Mouse (Mus musculus): ENCODE data around the gene Rpl4.
"Not testable (repeated sequence)": the region's sequence is repeated elsewhere in the genome, so short reads cannot be mapped to it uniquely, and the experiment has no call there.

The Rpl4 gene

DNA sequence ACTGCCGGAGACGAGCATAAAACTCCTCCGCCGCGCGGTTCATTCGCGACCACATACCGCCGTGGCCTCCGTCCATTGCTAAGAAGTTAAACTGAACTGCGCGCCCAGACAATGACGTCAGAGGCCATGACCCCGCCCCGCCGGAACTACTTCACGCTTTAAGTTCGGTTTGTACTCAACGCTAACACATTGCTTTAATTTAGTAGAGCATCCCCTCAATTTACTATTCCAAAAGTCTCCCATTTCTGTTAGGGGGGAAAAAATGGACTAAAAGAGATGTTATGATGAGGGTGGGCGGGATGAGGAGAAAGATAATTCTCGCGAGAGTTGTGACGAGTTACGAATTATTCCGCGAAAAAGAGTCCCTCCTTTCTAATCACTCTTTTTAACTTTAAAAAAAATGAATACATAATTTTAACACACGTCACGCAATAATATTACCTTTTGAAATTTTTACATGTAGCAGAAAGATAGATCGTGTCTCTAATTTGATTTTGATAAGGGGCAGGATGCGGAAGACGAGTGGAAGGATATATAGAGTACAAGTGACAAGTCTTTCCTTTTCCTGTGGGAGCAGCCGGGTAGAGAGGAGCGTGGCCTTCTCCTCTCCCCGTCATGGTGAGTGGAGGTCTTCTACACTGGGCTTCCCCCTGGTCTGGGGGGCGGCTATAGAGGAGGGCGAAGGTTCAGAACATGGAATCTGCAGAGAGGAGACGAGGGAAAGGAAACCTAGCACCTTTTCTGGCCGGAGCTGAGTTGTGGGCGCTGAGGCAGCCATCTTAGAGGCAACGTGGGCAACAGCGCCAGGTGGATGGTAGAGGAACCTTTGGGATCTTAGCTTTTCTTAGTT lies at the start of gene Rpl4, which contains the start of gene Zwilch:
Gene Rpl4 (plus strand): TSS at position 560 of the 850 bp plus-strand sequence.
Gene Zwilch (minus strand): TSS at position 289 of the 850 bp plus-strand sequence.
- DNase-seq (ENCODE audit: low spot score), result peak; percentile 82

DNA sequence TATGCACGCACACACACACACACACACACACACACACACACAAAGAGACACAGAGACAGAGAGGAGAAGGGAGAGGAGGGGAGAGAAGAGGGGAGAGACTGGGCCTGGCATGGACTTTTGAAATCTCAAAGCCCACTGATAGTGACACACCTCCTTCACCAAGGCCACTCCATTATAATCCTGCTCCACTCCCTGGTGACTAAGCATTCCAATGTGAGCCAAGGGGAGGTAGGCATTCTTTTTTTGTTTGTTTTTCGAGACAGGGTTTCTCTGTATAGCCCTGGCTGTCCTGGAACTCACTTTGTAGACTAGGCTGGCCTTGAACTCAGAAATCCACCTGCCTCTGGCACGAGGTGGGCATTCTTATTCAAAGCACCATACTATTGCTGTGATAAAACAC lies 48.3 kb upstream of the Rpl4 start:
- DNase-seq (ENCODE audit: low spot score), result not testable (repeated sequence)

DNA sequence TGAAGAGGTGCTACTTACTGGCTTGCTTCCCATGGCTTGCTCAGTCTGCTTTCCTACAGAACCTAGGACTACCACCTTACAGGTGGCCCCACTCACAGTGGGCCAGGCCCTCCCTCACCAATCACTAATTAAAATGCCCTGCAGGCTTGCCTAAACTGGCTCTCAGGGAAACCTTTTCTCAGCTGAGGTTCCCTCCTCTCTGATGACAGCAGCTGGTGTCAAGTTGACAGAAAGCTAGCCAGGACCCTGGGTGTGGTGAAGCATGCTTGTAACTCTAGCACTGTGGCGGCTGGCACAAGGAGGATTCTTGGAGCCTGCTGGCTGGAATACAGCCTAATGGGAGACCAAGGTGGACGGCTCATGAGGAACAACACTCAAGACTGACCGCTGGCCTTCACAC lies 47.9 kb upstream of the Rpl4 start:
- no peak for DNase-seq (ENCODE audit: low spot score)

DNA sequence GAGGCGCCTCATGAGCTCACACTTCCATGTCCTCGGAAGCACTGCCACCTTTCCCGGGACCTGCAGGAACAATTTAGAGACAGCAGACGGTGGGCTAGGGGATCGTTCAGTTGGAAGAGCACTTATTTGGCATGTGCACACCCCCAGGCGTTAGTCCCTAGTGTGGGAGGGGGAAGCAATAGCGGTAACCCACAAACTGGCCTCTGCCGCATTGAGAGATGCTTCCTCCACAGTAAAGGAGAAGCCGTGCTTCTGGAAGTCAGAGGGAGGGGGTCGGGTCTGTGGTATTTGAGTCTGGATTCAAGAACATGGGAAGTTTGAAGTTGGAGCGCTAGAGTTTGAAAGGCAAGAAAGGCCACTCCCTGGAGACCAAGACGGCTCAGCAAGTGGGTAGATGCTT lies 47.1 kb upstream of the Rpl4 start:
- no peak for DNase-seq (ENCODE audit: low spot score)

DNA sequence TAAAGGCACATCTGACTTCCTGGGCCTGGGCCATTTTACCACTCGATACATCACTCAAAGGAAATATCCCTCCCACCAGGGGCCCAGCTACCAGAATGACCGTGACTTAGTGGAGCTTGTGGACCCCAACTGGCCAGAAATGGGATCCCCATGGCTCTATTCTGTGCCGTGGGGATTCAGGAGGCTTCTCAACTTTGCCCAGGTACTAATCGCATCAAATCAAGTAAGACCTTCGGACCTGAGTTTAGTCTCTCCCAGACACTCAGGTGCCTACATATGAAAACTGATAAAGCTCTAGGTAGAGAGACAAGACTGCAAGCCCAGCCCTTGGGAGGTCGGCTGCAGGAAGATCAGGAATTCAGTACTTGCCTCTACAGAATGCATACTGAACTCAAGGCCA lies 41.6 kb upstream of the Rpl4 start:
- DNase-seq (ENCODE audit: low spot score), result no peak

DNA sequence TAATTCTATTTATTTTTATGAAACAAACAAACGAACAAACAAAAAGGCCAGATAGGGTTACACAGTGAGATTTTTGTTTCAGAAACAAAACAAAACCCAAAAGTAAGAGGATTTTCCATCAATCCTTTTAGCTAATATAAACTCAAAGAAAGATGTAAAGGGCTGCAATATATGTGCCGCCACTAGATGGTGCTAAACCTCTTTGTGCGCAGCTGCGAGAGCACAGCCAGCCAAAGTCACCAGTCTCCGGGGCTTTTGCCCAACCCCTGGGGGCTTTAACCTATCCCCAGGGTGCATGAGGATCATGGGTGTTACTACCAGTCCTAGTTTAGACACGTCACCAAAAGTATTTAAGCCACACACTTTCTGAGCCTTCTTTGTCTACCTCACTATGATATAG lies 34.3 kb upstream of the Rpl4 start:
- DNase-seq (ENCODE audit: low spot score), result peak; percentile 27

DNA sequence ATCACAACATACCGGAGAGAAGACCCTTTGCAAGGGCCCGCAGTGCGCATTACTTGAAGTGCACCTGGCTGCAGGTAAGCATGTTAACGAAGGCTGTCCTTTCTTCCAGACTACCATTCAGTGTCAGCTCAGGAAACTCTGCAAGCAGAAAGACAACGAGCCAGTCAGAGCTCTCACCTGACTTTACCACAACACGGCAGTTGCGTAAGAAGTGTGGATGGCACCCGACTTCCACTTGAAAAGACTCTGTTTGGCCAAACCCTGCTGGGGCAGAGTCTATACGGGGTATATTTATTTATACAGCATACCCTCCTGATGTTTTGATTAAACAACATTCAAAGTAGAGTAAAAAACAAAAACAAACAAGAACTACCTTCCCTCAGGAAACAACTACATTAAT lies 33.3 kb upstream of the Rpl4 start:
- DNase-seq (ENCODE audit: low spot score), result no peak

DNA sequence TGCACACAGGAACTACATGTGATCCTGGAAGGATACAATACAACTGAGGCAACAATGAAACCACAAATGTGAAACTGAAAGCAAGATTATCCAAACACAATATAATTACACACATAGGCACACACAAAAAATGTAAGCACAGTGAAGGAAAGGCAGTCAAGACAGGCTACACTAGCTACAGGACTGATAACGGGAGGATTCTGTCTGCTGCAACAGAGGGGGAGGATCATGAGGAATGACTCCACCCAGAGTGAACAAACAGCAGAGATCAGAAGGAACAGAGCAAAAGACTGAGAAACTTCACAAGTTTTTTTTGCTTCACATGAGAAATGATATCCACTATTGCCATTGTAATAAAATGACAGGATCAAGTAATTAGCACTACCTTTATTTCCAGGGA lies 16.5 kb upstream of the Rpl4 start:
- DNase-seq (ENCODE audit: low spot score), result no peak

DNA sequence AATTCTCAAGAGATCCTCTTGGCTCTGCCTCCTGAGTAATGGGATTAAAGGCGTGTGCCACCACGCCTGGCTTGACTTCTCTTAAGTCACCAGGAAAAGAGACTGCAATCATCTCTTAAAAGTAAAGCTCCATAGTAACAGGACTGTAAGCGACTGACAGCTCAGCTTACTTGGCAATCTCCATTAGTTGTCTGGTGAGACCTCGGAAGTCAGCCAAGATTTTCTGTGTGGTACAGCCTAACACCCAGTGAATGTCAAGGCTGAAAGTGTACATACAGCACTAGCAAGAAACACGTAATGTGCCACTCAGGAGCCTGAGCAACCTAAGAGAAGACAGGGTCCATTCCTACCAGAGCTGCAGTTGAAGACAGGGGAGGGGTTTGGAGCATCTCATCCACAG lies 12.7 kb upstream of the Rpl4 start:
- no peak for DNase-seq (ENCODE audit: low spot score)

DNA sequence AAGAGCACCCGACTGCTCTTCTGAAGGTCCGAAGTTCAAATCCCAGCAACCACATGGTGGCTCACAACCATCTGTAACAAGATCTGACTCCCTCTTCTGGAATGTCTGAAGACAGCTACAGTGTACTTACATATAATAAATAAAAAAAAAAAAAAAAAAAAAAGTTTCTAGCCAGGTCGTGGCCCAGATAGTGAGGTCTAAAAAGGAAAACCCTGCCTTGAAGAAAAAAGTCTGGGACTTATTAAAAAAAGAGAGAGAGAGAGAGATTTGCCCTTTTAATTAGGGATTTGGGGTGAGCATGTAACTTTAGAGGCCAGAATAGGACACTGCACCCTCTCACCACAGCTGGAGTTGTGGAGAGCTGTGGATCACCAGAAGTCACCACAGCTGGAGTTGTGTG lies 3.2 kb upstream of the Rpl4 start:
- not testable (repeated sequence) for DNase-seq (ENCODE audit: low spot score)

DNA sequence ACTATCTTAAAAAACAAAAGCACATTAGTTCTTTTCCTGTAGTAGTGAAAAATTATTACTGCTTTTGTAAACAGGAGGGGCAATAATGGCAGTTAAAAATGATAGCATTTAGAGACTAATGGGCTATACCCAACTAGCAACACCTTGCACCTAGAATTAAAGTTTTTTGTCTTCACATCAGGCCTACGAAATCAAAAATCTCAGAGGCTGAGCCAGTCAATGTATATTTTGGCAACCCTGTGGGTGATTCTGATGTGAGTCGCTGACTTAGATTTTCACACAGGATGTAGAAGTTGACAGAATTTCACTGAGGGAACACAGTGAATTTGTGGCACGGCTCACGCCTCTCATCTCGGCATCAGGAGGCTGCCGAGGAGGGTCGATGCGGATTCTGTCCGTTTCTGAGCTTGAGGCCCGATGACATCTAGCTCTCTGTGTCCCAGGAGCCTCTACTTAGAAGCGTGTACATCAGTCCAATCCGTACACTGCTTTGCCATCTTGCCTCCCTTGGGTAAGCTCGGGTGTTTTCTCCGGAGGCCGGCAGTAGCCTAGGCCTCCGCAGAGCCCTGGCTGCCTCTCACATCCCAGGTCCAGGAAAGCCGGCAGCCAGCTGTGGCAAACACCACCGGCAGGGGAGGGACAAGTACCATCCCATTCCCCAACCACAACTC lies 895 bp upstream of the Rpl4 start:
- DNase-seq (ENCODE audit: low spot score), result no peak

DNA sequence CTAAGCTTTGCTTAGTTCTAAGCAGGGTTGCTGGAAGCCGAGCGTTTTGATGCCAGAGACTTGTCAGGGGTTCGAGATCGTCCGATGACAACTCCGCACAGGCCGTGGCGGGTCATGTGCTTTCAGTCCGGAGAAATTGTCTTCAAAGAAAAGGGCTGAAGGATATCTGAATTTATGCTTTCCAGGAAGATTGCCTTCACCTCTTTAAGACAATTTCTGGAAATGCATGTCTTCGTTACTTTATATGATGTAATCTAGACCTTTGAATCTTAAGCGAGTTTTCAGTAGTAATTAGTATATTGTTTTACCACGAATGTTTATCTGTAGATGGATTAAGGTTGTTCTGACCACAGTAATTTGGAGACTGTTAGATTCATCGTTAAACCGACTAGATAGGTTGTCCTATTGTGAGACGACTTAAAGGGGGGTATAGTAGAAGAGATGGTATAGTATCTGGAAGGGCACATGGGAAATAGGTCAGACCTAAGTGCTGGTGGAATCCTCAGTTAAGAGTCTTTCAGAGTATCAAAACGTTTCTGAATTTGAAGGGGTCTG lies 568 bp downstream of the Rpl4 start:
- no peak for DNase-seq (ENCODE audit: low spot score)

DNA sequence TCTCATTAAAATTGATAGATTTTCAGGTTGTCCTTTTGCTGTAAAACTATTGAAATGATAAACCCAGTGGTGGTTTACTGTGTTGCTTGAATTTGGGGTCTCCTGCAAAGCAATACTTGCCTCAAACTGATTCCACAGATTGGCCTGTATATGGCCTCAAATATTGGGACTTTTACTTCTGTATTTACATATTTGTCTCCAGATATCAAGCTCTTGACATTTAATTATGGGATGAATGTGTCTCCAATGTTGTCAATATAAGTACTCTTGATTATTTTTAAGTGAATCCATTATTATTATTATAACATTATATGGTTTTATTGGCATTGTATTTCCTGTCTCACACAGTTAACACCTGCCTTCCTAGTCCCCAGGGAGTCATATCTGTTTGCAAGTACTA lies 1.2 kb downstream of the Rpl4 start:
- DNase-seq (ENCODE audit: low spot score), result no peak

DNA sequence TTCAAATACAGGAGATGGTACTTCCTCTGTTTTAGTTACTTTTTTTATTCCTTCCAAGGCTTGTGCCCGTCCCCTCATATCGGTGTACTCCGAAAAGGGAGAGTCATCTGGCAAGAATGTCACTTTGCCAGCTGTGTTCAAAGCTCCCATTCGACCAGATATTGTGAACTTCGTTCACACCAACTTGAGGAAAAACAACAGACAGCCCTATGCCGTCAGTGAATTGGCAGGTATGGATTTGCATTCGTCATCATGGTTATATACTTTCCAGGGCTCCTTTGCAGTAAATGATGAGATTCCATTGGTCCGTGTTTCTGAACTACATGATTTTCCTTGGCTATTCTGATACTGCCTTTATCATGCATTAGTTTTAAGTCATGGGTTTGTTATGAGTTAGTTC lies 1.6 kb downstream of the Rpl4 start:
- DNase-seq (ENCODE audit: low spot score), result no peak

DNA sequence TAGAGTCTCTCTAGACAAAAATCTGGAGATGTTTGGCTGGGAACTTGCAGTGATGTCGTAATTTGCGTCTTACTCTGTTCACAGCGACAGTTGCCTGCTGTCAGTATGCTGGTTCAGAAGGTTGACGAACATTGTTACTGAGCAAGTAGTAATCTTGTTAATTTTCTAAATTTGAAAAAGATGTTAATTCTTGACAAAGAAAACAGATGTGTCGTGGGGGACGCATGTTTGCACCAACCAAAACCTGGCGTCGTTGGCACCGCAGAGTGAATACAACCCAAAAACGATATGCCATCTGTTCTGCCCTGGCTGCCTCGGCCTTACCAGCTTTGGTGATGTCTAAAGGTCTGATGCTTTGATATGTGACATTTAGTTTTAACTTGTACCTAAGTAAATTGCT lies 2.2 kb downstream of the Rpl4 start:
- no peak for DNase-seq (ENCODE audit: low spot score)

DNA sequence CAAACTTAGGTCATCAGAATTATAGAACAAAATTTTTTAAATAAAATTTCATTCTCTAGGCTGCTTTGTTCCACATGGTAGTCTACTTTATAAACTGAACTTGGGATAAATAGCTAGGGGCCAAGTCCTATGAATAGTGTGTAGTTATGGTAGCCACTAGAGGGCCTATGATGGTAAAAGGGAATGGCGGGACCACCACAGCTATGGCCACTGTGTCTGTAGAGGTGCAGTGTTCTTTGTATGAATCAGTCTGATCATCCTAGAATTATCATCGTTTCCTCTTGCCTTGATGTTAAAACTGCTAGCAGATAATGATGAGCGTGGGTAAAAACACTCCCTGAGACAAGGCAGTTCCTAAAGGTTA lies 5.4 kb downstream of the Rpl4 start:
- DNase-seq (ENCODE audit: low spot score), result no peak

DNA sequence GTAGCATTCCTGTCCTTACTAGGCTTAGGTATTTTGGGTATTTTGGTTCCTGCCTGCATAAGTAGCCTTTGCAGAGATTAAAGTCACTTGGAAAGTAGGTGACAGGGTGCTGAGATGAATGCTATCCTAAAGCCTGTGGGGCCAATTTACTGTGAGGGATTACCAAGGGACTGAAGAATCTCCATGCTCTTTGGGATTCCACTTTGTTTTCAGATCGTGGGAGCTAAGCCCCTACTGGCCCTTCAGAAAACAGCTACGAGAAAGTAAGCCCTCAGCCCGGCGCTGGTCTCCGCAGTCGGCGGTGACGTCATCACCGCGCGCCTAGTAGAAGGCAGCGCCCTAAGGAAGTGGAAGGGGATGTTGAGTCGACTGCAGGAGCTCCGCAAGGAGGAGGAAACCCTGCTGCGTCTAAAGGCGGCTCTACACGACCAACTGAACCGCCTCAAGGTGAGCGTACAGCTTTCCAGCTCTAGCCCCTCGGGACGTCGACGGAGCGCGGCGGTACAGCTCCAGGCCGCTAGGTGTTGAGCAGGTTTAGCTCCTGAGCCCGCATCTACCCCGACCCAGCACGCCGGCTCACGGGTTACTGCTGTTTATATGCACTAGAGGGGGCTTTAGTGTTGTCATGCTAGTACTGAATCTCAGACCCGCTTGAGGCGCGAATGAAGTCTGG lies 5.9 kb downstream of the Rpl4 start, which contains the start of gene Snapc5:
Gene Snapc5 (plus strand): TSS at position 301 of the 673 bp plus-strand sequence.
- peak; percentile 89 for DNase-seq (ENCODE audit: low spot score)

DNA sequence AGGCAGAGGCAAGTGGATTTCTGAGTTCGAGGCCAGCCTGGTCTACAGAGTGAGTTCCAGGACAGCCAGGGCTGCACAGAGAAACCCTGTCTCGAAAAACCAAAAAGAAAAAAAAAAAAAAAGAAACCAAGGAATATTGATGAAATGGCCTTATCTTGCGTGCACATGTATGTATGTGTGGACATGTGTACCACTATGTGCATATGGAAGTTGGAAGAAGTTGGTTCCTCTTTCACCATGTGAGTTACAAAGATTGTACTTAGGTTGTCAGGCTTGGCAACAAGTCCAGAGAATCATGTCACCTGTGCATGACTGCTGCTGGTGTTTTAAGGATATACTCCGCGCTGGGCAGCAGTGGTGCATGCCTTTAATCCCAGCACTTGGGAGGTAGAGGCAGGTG lies 10.1 kb downstream of the Rpl4 start:
- DNase-seq (ENCODE audit: low spot score), result not testable (repeated sequence)

DNA sequence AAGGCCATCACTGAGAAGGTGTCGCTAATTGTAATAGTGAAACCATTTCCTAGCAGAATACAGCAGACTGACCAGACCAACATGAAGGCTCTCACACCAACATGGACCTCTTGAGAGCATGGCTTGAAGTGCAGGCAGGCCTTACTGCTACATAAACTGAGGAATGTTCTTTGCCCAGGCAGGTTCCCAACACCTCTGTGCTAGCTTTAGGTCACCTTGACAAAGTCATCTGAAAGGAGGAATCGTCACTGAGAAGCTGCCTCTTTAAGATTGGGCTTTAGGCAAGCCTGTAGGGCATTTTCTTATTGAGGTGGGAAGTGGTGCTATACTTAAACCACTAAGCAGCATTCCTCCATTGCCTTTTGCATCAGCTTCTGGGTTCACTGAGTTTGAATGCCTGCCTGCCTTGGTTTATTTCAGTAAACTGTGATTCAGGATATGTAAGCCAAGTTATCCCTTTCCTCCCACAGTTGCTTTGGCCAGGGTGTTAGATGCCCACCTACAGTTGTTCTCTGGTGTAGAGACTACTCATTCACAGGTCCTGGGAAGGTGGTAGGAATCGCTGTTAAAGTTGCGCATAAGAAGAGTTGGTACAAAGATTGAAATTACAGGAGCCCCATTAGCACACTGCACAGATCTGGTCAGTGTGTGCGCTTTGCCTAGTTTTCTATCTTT lies 11.1 kb downstream of the Rpl4 start:
- DNase-seq (ENCODE audit: low spot score), result no peak

DNA sequence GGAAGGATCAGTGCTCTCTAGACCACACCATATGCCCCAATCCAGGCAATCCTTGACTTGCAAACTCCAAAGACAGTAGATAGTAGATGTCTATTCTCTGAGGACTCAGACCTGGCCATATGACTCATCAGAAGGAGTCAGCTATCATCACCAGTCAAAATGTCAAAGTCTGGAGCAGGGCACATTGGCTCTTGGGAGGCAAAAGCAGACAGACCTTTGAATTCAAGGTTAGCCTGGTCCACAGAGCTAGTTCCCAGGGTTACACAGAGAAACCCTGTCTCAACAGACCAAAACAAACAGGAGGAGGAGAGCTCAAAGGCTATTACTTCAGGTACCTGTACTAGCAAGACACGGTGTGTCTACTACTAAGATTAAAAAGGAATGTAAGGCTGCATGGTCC lies 20.7 kb downstream of the Rpl4 start:
- no peak for DNase-seq (ENCODE audit: low spot score)

DNA sequence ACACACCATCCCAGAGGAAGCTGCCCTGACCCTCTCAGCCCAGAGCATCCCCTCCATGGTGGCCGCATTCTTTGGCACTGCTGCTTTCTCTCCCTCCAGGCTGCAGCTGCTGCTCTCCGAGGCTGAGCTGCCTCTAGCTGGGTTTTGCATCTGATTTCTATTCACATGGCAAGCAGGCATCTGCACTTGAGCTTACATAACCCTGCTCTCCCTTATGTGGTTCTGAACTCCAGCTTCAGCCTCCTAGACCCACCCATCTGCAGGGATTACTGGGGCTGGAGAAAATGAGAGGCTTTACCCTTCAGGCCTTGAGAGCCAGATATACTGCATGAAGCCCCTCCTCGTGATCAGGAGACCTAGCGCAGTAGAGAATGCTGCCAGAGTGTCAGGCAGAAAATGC lies 22.4 kb downstream of the Rpl4 start:
- peak; percentile 83 for DNase-seq (ENCODE audit: low spot score)

DNA sequence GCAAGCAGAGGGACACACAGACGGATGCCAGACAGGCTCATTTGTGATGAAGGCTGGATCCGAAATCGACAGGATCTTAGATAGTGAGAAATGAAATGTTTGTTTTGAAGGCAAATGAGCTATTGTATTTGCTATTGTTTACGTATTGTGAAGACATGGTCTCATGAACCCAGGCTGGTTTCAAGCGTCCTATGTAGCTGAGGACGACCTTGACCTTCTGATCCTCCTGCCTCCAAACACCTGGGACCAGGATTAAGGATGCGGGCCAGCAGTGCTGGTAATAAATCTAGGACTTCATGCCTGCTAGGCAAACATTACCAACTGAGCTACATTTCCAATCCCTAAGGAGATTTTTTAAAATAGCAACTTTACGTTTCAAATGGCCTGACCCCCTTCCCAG lies 24.3 kb downstream of the Rpl4 start:
- DNase-seq (ENCODE audit: low spot score), result no peak
